Mouse (Mus musculus): ENCODE data around the gene Fam163a. TPM values are rescaled to one million over a fixed set of nuclear protein-coding genes. Genes with fewer than 3 reads are reported as not detected.

The Fam163a gene
- total and polyA plus RNA-seq, 3 experiments = not detected

DNA sequence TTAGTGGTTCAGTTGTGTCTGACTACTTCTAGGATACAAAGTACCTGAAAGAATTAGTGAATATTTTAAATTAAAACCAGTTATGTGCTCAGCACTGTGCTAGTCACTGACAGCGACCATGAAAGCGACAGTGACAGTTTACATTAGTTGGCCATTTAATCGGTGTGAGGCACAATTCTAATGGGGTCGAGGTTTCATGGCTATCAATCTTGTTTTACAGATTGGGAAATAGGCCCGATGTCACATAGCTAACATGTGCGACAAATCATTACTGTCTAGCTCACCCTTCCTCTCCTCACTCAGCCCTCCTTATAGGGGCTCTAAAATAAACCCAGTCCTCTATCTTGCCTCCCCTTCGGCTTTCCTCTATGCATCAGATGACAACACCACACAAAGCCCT lies 11.5 kb downstream of the Fam163a start:
- H3K79me2 ChIP-seq (ENCODE audit: control insufficient read depth, insufficient read depth, low read length, poor library complexity) = no peaks in the 10 kb centered on the region
- no peak overlapping the region for H3K4me3 ChIP-seq (ENCODE audit: control insufficient read depth in 1 of 2, insufficient read depth in 1 of 2, low read depth in 2 of 2, low read length in 2 of 2)
- H3K9ac ChIP-seq (ENCODE audit: control insufficient read depth, low read depth, low read length, poor library complexity, severe bottlenecking) = no peak overlapping the region
- no peak for DNase-seq (ENCODE audit: low read depth, low spot score)
- no peak overlapping the region for H3K27ac ChIP-seq (ENCODE audit: control insufficient read depth, low read depth, low read length)
- no peaks in the 10 kb centered on the region for H3K9me3 ChIP-seq (replicated peaks; ENCODE audit: insufficient read depth, low read length)
- H3K4me1 ChIP-seq (ENCODE audit: control insufficient read depth in 1 of 2, insufficient read depth in 2 of 2, low read length in 2 of 2) = no peaks in the 10 kb centered on the region
- H3K27me3 ChIP-seq (ENCODE audit: control insufficient read depth in 1 of 2, insufficient read depth in 2 of 2, low read length in 2 of 2) = peaks cover 1 to 2% of the 10 kb centered on the region in 2 experiments; a peak in 3 of 4 replicates
- no peak for TF ChIP-seq NELFE (IDR thresholded peaks at IDR 0.05; ENCODE audit: low read depth, low read length)
- no peak for TF ChIP-seq SIN3A (IDR thresholded peaks at IDR 0.05; ENCODE audit: low read length)
- TF ChIP-seq ELF1 (IDR thresholded peaks at IDR 0.05; ENCODE audit: low read depth, low read length) = no peak
- TF ChIP-seq SMC3 (IDR thresholded peaks at IDR 0.05; ENCODE audit: low read depth, low read length) = no peak
- TF ChIP-seq RAD21 (IDR thresholded peaks at IDR 0.05; ENCODE audit: low read depth, low read length) = no peak
- no peak for TF ChIP-seq ZNF384 (IDR thresholded peaks at IDR 0.05; ENCODE audit: low read depth, low read length)
- TF ChIP-seq POLR2AphosphoS5 (IDR thresholded peaks at IDR 0.05; ENCODE audit: borderline replicate concordance, low read depth, low read length) = no peak
- TF ChIP-seq MYB (IDR thresholded peaks at IDR 0.05; ENCODE audit: low read depth, low read length) = no peak
- no peak for TF ChIP-seq GATA1 (IDR thresholded peaks at IDR 0.05; ENCODE audit: low read depth, low read length)
- no peak for TF ChIP-seq E2F4 (IDR thresholded peaks at IDR 0.05; ENCODE audit: borderline replicate concordance, low read depth, low read length)
- no peaks in the 10 kb centered on the region for H3K36me3 ChIP-seq (ENCODE audit: control insufficient read depth in 1 of 2, insufficient read depth in 2 of 2, low read length in 2 of 2)

DNA sequence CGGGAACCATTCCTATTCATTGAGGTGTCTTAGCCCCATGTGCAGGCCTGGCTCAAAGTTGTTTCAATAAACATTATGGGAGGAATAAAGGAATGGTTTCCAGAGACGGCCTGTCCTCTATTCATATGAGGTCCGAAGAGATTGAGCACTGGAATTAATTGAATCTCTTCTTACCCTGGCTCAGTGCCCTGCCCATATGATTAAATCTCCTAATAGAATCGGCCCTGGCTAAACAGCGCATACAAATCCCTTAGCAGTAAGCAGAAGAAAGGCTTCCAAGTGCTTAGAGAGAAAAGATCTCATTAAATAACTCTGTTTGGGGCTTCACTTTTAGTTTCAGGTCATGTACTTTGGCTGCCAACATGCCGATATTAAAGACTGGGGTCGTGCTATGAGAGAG lies 12.0 kb downstream of the Fam163a start:
- Histone ChIP-seq H3K27me3 (ENCODE audit: control insufficient read depth in 1 of 2, insufficient read depth in 2 of 2, low read length in 2 of 2) (peaks cover 1 to 2% of the 10 kb centered on the region in 2 experiments; a peak in 3 of 4 replicates), H3K9me3 (replicated peaks; ENCODE audit: insufficient read depth, low read length) (no peaks in the 10 kb centered on the region), H3K36me3 (ENCODE audit: control insufficient read depth in 1 of 2, insufficient read depth in 2 of 2, low read length in 2 of 2) (no peaks in the 10 kb centered on the region), H3K4me1 (ENCODE audit: control insufficient read depth in 1 of 2, insufficient read depth in 2 of 2, low read length in 2 of 2) (no peaks in the 10 kb centered on the region), H3K79me2 (ENCODE audit: control insufficient read depth, insufficient read depth, low read length, poor library complexity) (no peaks in the 10 kb centered on the region), H3K9ac (ENCODE audit: control insufficient read depth, low read depth, low read length, poor library complexity, severe bottlenecking) (no peak overlapping the region), H3K27ac (ENCODE audit: control insufficient read depth, low read depth, low read length) (no peak overlapping the region), H3K4me3 (ENCODE audit: control insufficient read depth in 1 of 2, insufficient read depth in 1 of 2, low read depth in 2 of 2, low read length in 2 of 2) (no peak overlapping the region)
- TF ChIP-seq NRF1 (IDR thresholded peaks at IDR 0.05; ENCODE audit: insufficient read depth, low read depth, low read length, poor library complexity, severe bottlenecking) (no peak), ZNF384 (IDR thresholded peaks at IDR 0.05; ENCODE audit: low read depth, low read length) (no peak), MAX (IDR thresholded peaks at IDR 0.05; ENCODE audit: low read length) (no peak), ETS1 (IDR thresholded peaks at IDR 0.05; ENCODE audit: low read depth, low read length) (no peak), MEF2A (IDR thresholded peaks at IDR 0.05; ENCODE audit: extremely low read depth, insufficient replicate concordance, low read depth, low read length, poor library complexity, severe bottlenecking) (no peak), POLR2A (IDR thresholded peaks at IDR 0.05; ENCODE audit: control insufficient read depth in 1 of 2, insufficient read depth in 1 of 2, low read depth in 1 of 2, low read length in 2 of 2, poor library complexity in 1 of 2) (no peak), ZMIZ1 (IDR thresholded peaks at IDR 0.05; ENCODE audit: low read depth, low read length) (no peak), ELF1 (IDR thresholded peaks at IDR 0.05; ENCODE audit: low read depth, low read length) (no peak), USF2 (IDR thresholded peaks at IDR 0.05; ENCODE audit: borderline replicate concordance in 1 of 2, insufficient read depth in 1 of 2, low read depth in 1 of 2, low read length in 2 of 2) (no peak), TBP (IDR thresholded peaks at IDR 0.05; ENCODE audit: low read depth, low read length) (no peak), EP300 (IDR thresholded peaks at IDR 0.05; ENCODE audit: low read depth in 1 of 2, low read length in 2 of 2) (no peak), RAD21 (IDR thresholded peaks at IDR 0.05; ENCODE audit: low read depth, low read length) (no peak), CTCF (IDR thresholded peaks at IDR 0.05 in 2 of 3, conservative IDR thresholded peaks at IDR 0.05 in 1 of 3; ENCODE audit: control insufficient read depth in 1 of 3, insufficient read depth in 1 of 3, low read depth in 2 of 3, low read length in 3 of 3, poor library complexity in 1 of 3, severe bottlenecking in 1 of 3) (no peak), MXI1 (IDR thresholded peaks at IDR 0.05; ENCODE audit: low read depth, low read length) (no peak), TAL1 (IDR thresholded peaks at IDR 0.05; ENCODE audit: low read length) (no peak)
- no peak for DNase-seq (ENCODE audit: low read depth, low spot score)
